Mouse (Mus musculus) cerebral cortex, adult 2 months (tissue): ENCODE data around the gene Gsk3b.

Experiments
- WGBS: fragments of 180-500 bp; shearing (Covaris S2); methylation state at CpG from one replicate; pipeline ENCODE4 v1.1.7; 2018; 5-methylcytosine and 5-hydroxymethylcytosine counted together

Gsk3b gene

DNA sequence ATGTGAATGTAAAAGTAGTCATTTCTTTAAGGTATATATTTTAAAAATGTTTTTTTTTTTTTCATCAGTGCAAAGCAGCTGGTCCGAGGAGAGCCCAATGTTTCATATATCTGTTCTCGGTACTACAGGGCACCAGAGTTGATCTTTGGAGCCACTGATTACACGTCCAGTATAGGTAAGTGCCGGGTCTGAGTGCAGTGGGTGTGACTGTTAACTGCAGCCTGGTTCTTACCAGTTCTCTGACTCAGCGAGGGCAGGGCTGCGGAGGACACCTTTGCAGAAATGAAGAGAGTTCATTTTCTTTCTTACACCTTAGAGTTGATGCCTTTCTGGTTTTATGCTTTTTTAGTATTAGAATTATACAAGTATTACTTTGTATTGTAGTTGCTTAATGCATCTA, 102.7 kb downstream of the Gsk3b start:
- 80% methylated on average over 6 of the region's 6 CpGs for WGBS

DNA sequence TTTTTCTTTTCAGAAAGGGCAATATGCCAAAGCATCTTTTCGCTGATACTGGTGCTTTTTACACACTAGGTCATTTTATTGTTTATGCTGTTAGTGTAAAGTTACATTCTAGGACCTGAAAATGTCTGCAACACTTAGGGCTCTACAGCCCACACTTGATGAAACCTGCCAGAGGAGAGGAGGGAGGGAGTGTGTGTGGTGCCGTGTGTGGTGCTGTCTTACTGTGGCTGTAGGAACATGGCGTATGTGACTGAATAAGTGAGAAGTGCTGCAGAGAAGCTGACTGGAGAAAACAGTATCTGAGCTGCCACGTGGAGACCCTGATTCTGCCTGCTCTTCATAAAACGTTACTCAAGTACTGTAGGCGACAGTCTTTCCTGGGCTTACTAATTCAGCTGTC, 103.8 kb downstream of the Gsk3b start:
- WGBS = 43% methylated on average over 6 of the region's 6 CpGs

DNA sequence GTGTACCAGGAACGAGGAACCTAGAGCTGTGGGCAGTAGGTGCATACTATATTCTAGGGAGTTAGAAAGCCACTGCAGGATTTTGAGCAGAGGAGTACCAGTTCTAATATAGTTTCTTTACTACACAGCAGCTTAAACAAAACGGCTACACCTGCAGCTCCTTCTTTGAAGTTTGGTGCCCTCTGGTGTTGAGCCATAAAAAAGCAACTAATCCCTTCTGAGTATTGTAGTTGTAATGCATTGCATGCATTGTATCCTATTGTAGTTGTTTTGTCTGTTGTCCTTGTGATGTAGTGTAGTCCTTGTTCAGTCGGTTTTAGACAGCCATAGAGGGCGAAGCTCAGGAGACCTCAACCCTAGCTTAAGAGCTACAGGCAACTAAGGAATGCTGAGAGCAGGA, 108.5 kb downstream of the Gsk3b start:
- 31% methylated on average over 4 of the region's 4 CpGs for WGBS

DNA sequence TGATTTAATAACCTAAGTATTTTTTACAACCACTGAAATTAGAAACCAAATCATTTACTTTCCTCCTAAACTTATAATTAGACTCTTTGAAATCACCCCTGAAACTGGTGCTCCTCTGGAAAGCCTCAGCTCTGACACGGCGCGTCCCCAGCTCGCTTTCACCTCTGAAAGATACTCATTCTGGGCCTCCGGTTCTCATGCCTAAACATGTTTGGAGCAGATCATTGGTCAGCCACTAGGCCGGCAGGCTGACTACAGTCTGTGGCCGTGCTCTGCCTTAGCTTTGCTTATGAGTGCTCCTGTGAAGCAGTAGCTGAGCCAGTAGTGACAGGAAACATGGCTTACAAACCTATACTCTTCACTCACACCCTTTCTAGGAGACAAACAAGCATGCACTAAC, 116.5 kb downstream of the Gsk3b start:
- 95% methylated on average over 7 of the region's 7 CpGs for WGBS

DNA sequence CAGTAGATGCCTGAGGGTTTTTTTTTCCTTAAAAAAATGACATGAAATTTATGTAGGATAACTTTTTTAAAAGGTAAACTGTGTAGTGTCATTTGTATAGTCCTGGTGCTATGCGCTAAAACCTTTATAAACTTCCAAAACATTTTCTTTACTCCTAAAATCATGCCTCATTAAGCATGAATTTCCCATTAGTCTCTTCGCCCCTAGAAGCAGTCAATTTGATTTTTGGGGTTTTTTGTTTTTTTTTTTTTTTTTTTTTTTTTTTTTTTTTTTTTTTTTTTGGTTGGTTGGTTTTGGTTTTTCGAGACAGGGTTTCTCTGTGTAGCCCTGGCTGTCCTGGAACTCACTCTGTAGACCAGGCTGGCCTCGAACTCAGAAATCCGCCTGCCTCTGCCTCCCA, 133.7 kb downstream of the Gsk3b start:
- 95% methylated on average over 5 of the region's 5 CpGs for WGBS

DNA sequence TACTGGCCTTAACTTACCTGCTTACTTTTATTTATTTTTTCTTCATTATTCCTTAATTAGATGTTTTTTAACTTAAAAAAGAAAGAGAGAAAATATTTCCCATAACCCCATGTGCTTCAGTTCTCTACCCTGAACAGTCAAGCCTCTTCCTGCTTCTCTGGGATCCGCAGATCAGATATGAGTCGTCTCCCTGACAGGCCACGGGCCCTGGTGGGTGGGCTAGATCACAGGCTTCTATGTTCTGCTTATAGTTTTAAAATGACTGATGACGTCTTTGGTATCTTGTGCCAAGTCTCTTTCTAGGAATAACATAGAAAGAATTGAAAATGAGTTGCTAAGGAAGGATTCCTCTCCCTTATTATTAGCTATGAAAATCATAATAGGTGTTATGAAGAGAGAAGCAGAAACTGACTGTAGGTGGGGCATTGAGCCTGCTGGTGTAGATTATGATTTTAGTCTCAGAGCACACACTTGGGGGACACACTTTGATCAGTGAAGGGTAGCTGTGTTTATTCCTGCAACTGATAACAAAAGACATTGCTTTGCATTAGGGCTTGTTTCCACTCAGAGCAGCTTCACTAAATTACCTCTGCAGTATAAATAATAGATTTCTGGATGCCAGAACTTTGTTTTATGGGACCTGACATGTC, 148.3 kb downstream of the Gsk3b start:
- WGBS = 50% methylated on average over 4 of the region's 4 CpGs

DNA sequence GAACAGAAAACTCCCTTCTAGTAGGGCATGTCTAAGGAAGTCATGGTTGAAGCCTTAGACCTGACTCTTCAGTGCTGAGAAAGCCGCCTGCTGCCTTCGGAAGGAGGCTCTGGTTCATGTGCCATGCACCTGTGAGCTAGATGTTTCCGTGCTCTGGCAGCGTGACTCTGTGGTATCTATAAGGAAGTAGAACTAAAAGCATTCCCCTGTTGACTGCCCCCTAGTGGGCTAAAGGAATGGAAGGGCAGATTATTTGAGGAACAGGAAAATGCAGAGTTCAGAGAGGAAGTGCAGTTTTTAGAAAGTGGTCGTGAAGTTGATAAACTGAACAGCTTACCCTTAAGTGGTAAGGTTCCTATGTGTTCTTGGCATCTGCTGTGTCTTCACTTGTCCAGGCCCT, 150.9 kb downstream of the Gsk3b start:
- 51% methylated on average over 5 of the region's 5 CpGs for WGBS

DNA sequence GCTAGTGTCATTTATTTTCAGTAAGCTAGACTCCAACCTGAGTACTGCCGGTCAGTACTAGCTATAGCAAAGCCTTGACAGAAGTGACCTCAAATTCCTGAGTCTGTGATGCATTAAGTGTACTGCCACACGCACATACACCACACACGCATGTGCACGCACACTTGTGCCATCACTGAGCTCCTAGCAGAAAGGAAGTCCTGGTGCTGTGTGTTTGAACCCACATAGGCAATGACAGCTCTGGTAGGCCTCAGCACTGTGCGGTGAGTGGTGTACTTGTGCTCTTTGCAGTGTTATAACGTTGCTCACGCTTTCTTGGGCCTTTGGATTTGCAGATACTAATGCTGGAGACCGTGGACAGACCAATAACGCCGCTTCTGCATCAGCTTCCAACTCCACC, 151.4 kb downstream of the Gsk3b start:
- 94% methylated on average over 10 of the region's 10 CpGs for WGBS

DNA sequence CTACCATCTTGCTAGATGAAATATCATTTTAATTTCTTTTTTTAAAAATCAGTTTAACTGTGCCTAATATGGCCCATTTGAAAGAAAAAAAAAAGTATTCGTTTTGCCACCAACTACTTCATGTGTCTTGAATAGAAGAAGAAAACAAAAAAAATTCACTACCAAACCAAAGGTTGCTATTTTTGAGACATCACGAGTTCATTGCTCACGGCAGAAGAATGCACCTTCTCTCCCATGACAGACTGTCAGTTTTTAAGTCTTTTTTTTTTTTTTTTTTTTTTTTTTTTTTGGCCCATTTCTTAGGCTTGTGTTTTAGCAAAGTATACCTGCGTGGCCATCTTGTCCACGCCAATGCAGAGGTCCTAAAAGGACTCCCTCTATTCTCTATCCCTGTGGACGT, 155.3 kb downstream of the Gsk3b start:
- 73% methylated on average over 6 of the region's 6 CpGs for WGBS

DNA sequence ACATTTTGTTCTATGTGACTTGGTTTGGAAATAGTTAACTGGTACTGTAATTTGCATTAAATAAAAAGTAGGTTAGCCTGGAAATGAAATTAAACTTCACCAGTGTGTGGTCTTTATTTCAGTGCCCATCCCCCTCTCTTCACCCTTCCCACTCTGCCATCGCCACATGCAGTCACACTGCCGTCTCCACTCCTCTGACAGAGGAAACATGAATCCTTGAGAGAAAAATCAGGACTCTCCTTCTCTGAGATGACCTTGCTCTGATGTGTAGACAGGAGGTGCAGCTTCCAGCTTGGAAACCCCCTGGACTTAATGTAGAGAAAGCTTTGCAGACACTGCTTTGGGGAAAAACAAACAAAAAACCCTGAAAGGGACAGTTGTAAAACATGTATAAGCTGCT, 156.6 kb downstream of the Gsk3b start:
- 87% methylated on average over 2 of the region's 2 CpGs for WGBS

DNA sequence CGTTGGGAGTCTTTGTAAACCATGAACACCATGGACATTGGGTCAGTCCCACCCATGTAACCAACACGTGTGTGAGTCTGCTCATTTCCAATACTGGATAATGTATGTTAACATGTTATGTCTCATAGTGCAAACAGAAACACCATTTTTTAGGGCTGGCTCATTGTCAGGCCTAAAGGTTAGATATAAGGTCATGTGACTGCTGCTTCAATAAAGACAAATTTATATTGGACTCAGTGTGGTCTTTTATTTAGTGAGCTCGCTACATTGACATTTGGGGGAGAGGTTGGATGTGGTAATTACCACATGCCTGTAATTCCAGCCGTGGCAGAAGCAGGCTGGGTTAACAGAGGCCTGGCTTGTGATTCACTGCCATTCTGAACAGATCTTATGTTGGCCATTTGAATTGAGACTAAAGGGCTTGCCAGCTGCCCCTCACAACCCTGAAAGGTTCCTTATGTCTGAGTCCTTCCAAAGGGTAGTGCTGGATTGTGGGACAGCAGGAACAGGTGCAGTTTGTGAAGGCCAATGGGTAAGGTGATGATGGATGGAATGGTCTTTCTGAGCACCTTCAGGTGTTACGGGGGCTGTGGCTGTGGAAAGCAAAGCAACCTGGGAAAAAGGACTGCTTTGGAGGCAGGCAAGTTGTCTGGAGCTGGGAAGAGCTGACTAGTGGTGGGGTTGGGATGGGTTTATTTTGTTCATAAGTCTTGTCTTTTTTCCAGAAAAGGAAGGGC, 157.2 kb downstream of the Gsk3b start:
- 79% methylated on average over 5 of the region's 5 CpGs for WGBS

DNA sequence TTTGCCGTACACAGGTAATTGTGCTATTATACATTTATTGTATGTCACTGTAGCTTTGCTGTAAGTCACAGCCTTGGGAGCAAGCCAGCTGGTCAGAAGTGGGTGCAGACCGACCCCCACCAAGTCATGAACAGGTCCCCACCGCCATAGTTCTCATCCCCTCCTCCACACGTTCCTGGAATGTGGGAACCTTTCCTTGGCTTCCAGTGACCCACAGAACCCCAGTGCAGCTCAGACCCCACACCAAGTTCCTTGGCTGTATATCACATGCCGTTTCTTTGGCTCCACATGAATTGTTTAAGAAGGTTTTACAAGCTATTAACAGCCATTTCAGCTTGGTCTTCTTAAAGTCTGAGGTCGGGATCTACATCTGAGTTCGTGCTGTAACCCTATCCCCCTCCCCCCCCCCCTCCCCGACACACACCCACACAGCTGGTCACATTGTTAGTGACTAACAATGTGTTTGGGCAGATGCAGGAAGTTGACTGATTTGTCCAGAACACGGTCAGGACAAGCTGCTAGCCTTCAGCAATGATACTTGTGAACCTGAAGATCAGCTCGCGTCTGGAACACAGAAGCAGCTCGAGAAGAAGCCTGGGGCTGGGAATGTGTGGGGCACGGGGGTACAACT, 159.6 kb downstream of the Gsk3b start:
- 47% methylated on average over 13 of the region's 13 CpGs for WGBS

DNA sequence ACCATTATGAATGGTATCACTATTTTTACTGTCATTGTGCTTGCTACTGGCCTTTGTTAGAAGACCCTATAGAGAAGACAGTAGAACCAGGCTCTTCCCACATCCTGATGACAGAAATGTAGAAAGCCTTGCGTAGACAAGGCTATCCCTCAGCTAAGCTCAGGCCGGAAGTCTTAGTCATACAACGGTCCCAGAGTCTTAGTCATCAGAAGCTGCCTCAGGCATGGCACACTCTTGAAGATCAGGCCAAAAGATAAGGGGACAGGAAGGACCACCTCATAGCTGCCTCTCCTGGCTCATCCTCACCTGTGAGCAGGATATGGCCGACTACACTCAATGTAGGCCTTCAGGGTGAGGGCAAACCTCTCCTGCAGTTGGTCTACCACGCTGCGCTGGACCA, 161.7 kb downstream of the Gsk3b start:
- WGBS = 94% methylated on average over 6 of the region's 6 CpGs

DNA sequence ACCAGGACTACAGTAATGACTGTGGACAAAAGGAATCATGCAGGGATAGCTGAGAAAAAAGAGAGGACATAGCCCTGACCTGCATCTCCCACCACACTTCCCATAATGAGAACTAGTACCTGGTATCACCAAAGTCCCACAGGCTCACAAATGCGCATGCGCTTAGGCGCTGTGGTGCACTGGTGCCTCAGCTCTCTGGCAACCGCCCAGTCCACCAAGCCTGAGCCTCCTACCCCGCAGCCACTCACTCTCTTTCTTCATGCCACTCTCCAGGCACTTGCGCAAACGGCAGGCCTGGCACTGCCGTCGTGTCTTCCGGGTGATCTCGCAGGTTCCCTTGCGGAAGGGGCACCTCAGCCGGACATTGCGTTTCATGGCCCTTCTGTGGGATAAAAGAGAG, 165.2 kb downstream of the Gsk3b start:
- 91% methylated on average over 14 of the region's 14 CpGs for WGBS

DNA sequence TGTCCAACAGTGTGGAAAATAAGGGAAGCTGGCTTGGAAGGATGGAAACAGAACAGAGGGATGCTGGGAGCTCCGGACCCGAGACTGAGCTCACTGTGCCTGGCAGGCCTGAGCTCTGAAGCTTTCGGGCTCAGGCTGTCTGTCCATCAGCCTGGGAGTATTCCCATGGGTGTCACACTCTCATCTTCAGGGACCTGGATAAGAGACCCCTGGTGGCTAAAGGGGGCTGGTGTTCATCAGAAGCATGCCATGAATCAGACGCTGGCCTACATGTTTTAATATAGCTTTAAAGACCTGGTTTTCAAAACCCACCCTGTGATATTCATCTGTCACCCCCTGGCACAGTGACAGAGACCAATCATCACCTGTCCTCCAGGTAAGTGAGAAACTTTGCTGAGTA, 166.3 kb downstream of the Gsk3b start:
- 75% methylated on average over 4 of the region's 4 CpGs for WGBS

DNA sequence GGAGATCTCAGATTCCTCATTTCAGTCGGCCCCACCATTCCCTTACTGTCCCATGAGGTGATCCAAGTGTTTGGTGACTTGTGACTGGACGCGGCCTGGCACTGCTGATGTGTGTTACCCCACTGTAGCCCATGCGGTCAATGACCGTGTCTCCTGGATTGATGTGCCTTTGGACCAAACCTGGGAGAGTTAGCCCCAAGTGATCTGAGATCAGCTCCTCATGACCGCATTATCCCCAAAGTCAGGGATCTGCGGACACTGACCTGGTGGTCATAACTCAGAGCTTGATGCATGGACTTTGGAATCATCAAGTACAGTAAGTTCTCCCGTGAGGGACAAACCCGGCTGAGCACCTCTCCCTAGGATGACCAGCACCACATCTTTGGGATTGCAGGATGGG, 167.1 kb downstream of the Gsk3b start:
- WGBS = 95% methylated on average over 9 of the region's 9 CpGs

DNA sequence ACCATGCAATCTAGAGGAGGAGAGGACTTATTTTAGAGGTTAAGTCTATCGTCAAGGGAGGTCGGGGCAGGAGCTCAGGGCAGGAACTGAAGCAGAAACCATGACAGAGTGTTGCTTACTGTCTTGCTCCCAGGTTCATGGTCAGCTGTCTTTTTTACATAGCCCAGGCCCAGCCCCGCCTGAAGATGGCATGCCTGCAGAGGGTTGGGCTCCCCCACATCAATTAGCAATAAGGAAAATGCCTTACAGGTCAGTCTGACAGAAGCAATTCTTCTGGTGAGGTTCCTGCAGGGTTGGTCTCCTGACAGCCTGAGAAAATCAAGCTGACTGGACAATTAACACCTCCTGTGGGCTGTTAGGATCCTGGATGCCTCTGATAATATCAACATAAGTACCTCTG, 182.8 kb downstream of the Gsk3b start:
- 85% methylated on average over 3 of the region's 3 CpGs for WGBS

DNA sequence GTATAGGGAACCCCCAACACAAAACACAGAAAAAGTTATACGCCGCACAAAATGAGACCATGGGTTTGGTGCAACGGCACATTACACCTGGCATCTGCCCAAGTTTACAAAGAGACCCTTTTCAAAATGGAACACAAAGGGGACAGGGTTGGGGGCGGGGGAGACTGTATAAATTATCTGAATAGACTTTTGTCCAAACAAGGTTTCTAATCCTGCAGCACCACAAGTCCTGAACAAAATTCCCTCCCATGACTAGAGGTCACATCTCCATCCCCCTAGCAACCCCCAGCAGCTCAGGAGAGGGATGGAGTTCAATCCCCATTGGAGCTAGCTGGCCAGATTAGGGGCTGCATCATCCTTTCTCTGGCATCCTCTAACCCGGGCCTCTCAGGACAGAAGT, 183.7 kb downstream of the Gsk3b start:
- WGBS = 53% methylated on average over 5 of the region's 5 CpGs

DNA sequence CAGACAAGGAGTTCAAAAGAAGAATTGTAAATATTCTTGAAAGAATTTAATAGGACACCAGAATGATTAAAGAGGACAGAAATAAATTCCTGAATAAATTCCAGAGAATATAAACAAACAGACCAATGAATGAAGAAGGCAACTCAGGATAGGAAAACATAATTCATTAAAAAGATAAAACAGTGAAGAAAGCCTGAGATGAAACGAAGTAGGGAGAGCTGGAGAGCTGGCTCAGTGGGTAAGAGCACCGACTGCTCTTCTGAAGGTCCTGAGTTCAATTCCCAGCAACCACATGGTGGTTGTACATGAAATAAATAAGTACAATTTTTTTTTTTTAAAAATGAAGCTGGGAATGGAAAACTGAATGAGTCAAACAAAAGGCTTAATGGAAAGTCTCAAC, 185.9 kb downstream of the Gsk3b start:
- WGBS = 80% methylated on average over 2 of the region's 2 CpGs

DNA sequence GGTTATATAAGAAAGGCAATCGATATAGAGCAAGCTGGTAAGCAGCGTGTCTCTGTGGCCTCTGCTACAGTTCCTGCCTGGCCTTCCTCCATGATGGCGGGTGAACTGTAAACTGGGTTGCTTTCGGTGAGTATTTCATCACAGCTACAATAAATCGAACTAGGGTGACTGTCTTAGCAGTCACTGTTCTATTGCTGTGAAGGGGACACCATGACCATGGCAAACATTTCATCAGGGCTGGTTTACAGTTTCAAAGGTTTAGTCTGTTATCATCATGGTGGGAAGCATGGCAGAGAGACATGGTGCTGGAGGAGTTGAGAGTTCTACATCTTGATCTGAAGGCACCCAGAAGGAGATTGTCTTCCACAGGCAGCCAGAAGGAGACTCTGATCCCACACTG, 191.0 kb downstream of the Gsk3b start:
- WGBS = 95% methylated on average over 5 of the region's 5 CpGs

DNA sequence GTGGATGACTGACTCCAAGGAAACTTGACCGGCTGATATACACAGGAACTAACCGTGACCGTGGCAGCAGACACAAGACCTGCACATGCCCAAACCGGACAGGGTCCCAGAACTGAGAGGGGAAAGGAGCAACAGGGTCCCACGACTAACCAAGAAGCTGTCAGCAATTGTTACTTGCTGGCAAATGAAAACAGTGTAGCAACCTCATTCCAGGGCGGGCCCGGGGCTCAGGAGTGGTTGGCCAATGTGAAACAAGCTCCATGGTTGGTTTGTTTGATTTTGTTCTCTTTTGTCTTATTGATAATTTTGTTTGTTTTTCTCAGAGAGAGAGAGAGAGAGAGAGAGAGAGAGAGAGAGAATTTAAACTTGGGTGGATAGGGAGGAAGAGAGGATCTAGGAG, 192.2 kb downstream of the Gsk3b start:
- WGBS = 85% methylated on average over 7 of the region's 7 CpGs

DNA sequence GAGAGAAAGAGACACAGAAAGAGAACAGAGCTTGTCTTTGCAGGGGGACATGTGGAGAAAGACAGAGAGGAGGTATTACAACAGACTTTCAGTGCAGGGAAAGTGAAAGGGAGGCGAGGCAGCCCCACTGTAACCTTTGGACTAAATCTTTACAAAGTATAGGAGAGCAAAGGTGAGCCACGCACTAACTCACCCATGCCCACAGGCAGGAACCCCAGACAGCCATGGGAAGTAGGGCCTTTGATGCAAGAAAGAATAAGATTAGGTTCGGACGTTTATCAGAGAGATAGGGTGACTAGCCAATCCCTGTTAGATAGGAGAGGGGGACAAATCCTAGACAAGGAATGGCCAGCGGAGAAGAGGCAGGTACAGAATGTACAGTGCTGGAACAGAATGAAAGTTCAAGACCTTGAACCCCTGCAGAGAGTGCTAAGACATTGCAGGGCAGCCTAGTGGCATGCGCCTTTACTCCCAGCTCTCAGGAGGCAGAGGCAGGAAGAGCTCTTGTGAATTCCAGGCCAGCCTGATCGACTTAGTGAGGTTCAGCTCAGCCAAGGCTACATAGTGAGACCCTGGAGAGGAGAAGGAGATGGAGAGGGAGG, 193.9 kb downstream of the Gsk3b start:
- WGBS = 92% methylated on average over 7 of the region's 7 CpGs

DNA sequence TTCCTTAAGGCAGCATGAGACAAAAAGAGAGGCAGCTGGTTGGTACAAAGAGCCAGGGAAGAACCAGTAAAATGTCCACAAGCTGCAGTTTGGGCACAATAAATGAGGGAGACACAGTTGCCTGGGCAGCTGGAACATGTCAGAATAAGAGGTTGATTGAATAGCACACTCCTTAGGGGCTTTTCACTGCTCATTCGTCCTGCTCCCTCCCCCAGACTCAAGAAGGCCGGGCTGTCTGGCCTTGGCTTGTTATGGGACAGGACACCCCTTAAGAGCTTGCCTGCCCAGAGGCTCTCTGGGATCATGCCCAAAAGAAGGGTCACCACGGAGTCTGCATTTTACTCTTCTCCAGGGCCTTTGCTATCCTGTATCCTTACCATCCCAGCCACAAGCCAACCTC, 194.5 kb downstream of the Gsk3b start:
- 60% methylated on average over 3 of the region's 3 CpGs for whole genome bisulfite sequencing
